Mouse (Mus musculus): Measurements from ENCODE around the gene Rundc3a. TPM values are rescaled to one million over a fixed set of nuclear protein-coding genes. Genes with fewer than 3 reads are reported as not detected.
"Not testable (repeated sequence)": the region's sequence is repeated elsewhere in the genome, so short reads cannot be mapped to it uniquely, and the experiment has no call there.

Rundc3a gene
- not detected for total RNA-seq (2021)

DNA sequence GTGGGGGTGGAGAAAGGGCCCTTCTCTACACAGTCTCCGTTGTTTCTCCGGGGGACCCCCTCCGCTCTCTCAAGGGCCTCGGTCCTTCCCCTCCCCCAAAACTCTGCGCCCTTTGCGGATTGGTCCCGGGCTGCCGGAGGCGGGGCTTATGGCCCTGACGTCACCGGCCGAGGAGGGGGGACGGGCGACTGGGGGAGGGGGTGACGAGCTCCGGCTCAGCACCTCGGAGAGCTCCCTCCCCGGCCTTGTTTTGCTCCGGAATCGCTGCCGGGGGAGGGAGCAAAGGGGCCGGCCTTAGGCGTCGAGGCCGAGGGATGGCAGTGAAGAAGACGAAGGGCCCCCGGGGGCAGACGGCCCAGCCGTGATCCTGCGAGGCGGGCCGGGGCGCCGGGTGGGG, at the start of gene Rundc3a:
TSS of gene Rundc3a (plus strand) at position 166 of the 397 bp plus-strand sequence.
- intact Hi-C loops (cut with DNase I) = no loop called here

DNA sequence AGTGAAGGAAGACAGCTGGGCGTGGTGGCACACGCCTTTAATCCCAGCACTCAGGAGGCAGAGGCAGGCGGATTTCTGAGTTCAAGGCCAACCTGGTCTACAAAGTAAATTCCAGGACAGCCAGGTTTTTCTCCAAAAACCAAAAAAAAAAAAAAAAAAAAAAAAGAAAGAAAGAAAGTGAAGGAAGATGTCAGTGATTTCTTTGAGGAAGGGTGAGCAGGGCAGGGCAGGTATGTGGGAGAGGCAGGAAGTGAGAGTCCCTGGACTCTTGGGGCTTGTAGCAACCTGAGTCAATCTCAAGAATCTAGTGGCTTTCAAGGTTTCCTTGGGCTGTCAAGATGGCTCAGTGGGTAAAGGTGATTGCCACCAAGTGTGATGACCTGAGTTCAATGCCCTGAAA, 48.7 kb upstream of the Rundc3a start:
- DNase-seq (ENCODE audit: low spot score) = no peak
- intact Hi-C loops (cut with DNase I) = no loop called here

More for the DNA sequence above, at the start of gene Rundc3a:
- DNase-seq (ENCODE audit: low spot score) = peak; percentile 33

DNA sequence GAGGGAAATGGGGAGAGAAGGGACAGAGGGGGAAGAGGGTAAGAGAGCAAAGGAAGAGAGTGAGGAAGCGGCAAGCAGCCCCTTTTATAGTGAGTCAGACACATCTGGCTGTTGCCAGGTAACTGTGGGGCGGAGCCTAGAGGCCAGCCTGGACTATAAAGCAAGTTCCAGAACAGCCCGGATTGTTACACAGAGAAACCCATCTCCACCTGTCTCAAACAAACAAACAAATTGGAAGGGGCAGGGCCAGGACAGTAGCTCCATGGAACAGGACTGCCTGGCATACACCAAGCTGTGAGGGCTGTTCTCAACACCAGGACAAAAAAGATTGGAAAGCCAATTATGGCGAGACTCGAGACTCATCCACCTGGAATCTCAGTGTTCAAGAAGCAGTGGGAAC, 46.3 kb upstream of the Rundc3a start:
- DNase-seq (ENCODE audit: low spot score) = no peak
- intact Hi-C loops (cut with DNase I) = no loop called here

DNA sequence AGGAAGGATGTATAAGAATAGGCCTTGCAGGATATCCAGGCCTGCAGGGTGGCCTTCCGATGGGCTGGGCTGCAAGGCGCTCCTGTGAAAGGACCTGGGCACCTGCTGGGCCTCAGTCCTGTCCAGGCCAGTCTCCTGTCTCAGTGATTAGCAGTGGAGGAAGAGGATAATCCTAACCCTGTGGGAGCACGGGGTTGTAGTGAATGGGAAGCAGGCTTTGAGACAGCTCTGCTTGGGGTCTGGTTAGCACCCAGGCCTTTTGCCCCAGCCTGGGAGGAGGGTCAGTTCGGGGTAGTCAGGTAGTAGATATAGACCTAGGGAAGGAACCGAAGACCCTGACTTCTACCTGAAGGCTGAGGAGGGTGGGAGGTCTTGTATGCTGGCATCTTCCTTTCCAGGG, 45.5 kb upstream of the Rundc3a start:
- no peak for DNase-seq (ENCODE audit: low spot score)
- intact Hi-C loops (cut with DNase I) = no loop called here

DNA sequence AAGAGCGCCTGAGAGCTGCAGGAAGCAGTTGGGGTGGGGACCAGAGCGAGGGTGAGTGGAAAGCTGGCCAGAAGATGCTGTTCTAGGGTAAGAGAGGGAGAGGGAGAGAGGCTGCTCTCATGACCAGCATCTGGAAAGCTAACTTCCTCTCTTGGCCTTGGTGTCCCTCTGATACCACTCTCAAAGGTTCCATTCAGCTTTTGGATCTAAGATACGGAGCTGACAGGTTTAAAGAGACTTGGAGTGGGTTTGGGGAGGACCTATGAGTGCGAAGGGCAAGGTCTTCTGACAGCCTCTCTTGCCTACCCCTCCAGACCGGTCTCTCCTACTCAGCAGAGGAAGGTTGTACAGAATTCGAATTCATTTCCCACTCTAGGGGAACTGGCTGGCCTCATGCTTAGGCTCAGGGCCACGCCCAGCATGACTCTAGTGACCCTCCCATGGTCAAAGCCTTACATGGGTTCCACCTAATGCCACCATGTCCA, 45.1 kb upstream of the Rundc3a start:
- intact Hi-C loops (cut with DNase I) = no loop called here
- DNase-seq (ENCODE audit: low spot score) = no peak

DNA sequence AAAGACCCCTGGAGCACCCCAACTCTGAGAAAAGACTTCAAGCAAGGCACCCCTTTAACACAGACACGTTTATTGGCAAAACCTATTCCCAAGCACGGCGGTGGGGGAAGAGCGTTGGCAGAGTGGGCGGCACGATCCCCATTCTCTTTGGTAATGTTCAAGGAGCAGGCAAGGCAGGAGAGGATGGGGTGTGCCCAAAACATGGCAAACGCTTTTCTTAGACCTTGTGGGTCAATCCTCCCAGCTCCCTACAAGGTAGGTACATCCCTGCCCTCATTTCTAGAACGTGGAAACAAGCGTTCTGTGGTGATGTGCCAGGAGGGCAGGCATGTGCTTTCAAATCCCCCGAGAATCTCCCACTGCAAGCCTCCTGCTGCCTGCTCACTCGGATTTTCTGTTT, 44.4 kb upstream of the Rundc3a start:
- intact Hi-C loops (cut with DNase I) = no loop called here
- no peak for DNase-seq (ENCODE audit: low spot score)

DNA sequence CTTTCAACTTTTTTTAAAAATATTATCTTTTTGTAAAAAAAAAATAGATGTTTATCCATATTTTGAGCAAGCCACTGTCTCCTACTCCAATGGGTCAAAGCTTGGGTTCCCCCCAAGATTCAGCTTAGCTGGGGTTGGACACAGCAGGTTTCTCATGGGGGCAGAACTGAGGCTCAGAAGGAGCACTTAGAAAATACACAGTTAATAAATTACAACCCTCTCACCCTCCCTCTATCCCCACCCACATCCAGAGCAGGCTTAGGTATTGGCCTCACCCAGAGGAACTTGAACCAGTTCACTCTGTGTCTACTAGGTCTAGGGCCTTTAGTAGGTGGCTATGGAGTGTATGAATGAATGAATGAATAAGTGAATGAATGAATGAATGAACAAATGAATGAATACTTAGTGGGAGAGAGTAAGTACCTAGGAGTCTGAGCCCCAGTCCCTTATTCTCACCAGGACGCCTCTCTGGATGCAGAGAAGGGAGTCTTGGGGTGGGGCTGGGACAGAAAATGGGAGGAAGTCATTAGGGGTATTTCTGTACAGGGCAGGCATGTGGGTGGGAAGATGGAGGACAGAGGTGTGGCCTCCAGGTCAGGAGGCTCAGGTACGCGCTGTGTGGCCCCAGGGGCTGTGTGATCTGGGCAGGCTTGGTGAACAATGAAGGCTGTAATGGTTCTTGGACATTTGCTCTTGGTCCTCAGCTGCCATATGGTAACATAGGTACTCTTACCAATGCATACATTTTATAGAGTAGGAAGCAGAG, 43.8 kb upstream of the Rundc3a start:
- intact Hi-C loops (cut with DNase I) = no loop called here
- no peak for DNase-seq (ENCODE audit: low spot score)

DNA sequence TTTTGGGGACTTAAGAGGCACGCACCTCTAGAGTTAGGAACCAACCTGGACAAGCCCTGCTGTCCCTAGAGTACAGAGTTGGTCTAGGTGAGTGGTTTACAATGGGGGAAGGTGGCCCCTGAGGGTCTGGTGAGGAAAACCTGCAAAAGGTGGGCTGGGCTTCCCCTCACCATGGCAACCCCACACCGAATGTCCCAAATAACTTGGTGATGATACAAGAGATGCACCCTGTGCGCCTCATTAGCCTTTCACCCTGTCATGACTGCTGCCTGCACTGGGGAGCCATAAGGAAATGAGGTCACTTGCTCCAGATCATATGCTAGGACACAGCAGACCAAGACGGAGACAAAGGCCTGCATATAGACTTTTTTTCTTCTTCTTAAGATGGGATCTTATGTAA, 42.8 kb upstream of the Rundc3a start:
- intact Hi-C loops (cut with DNase I) = no loop called here
- no peak for DNase-seq (ENCODE audit: low spot score)

DNA sequence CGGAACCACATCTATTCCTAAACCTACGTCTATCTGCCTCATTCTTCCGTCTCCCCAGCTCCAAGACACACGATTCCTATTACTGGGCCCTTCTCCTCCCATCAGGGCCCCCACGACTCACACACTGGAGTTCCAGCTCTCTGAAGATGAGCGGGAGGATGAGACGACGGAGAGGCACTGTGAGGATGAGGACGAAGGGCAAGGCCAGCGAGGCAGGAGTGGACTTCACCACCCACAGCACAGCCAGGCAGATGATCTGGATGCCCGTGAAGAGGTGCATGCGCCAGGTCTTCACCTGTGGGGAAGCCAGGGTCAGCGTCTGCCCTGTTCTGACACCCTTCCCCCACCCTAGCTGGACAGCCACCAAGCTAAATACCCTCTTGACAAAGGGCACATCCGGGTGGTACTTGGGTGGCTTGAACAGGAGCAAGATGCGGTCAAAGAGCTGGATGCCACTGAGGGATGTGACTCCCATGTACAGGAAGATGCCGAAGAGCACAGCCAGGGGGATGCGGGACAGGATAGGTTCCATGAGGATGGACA, 42.2 kb upstream of the Rundc3a start:
- intact Hi-C loops (cut with DNase I) = no loop called here
- no peak for DNase-seq (ENCODE audit: low spot score)

DNA sequence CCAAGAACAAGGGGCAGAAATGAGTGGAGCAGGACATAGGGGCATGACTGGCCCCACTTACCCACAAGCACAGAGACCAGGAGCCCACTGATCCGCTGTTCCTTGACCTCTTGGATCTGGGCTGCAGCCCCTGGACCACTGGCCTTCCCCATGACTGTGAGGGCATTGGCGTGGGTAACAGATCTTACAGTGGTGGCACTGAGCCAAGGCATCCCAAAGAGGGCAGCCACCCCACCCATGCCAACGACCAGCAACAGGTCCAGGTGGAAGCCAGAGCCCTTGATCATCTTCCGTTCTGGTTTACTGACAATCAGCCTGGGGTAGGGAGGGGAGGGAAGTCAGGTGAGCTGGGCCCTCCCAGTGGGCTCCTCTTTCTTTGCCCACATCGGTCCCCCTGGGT, 40.8 kb upstream of the Rundc3a start:
- intact Hi-C loops (cut with DNase I) = no loop called here
- DNase-seq (ENCODE audit: low spot score) = no peak

DNA sequence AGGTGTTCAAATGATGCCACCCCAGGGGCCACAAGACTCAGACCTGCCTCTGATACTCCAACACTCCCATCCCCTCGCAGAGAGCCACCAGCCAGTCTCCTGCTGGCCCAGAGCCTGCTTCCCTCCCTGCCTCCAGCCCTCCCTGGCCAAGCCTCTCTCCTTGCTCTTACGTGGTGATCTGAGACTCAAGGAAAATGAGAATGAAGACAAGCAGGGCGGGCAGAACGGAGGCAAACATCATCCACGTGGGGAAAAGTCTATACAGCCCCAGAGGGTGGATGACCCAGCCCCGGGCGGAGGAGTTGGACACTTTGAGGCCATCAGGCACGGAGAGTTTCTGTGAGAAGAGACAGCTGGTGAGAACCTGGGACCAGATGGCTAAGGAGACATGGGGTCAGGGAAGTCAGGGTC, 40.2 kb upstream of the Rundc3a start:
- no peak for DNase-seq (ENCODE audit: low spot score)
- intact Hi-C loops (cut with DNase I) = no loop called here

DNA sequence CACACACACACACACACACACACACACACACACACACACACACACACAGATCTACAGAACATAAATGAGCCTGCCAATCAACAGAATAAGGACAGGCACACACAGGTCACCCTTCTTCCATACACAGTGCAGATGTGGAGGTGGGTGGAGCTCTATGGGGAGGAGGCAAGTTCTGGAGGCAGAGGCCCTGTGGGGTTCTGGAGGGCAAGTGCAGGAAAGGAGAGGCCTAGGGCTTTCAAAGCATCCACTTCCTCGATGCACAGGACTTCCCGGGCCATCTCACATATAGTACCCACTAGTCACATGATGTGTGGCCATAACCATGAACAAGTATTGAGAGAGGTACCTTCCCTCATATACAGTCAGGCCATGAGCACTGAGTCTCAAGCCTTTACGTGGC, 37.7 kb upstream of the Rundc3a start:
- DNase-seq (ENCODE audit: low spot score) = no peak
- intact Hi-C loops (cut with DNase I) = no loop called here

DNA sequence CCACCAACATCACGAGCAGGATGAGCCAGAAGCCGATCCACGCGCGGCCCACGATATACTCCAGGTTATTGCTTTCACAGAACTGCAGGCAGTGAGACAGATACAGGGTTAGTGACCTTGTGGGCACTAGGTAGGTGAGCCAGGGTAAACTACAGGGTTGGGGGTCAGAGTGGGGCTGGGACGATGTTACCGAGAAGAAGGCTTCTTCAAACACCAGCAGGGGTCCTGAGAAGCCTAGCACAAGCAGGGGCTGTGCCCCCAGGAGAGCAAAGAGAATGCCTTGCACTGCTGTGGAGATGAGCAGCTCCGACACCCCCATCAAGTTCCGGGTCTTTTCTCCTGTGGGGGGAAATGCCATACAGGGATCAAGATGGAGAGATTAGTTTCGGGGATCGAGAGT, 37.0 kb upstream of the Rundc3a start:
- DNase-seq (ENCODE audit: low spot score) = no peak
- intact Hi-C loops (cut with DNase I) = no loop called here

DNA sequence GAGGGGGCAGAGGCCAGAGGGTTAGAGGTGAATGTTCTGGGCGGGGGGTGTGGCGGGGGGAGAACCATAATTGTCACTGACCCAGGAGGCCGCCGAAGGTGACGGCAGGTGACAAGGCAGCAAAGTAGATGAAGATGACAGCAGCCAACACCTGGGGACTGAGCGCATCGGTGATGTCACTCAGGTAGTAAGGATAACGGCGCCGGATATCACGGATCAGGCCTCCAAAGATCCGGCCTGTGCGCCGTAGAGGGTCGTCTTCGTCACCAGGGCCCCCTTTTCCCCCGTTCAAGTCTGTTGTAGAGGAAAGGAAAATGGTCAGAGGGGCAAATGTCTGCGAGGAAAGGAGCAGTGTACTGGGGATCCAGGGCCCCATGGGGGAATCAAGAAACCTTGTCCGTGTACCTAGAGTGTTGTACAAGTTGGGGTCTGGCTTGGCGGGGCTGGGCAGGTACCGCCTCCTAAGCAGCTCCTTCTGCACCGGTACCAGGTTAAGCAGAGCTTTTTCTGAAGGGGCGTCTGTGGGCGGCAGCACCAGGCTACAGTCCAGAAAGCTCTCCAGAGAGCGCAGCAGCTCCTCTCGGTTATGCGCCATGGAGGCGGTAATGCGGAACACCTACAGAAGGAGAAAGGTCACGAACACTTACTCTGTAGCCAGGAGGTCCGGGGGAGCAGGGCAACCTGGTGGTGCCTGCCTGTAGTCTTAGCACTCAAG, 36.4 kb upstream of the Rundc3a start:
- DNase-seq (ENCODE audit: low spot score) = no peak
- intact Hi-C loops (cut with DNase I) = no loop called here

DNA sequence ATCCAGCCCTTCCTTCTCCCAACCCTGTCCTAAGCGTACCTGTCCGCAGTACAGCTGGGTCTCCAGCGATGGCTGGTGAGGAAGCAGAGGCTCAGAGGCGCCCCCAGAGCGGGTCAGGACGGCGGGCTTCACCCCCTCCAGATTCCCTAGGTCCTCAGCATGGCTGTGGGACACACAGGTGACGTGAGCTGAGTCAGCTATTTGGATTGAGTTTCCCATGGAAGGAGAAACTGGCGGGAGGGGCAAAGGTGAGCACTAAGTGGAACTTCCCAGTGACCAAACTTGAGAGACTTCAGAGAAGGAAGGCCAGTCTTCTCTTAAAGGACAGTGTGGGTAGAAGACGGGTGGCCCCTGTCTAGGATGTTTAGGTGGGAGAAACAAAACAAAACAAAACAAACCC, 34.8 kb upstream of the Rundc3a start:
- no peak for DNase-seq (ENCODE audit: low spot score)
- intact Hi-C loops (cut with DNase I) = loop anchor here (1.0 kb wide), 1 partner anchor 19 kb away; no protein-coding TSS in a partner anchor

DNA sequence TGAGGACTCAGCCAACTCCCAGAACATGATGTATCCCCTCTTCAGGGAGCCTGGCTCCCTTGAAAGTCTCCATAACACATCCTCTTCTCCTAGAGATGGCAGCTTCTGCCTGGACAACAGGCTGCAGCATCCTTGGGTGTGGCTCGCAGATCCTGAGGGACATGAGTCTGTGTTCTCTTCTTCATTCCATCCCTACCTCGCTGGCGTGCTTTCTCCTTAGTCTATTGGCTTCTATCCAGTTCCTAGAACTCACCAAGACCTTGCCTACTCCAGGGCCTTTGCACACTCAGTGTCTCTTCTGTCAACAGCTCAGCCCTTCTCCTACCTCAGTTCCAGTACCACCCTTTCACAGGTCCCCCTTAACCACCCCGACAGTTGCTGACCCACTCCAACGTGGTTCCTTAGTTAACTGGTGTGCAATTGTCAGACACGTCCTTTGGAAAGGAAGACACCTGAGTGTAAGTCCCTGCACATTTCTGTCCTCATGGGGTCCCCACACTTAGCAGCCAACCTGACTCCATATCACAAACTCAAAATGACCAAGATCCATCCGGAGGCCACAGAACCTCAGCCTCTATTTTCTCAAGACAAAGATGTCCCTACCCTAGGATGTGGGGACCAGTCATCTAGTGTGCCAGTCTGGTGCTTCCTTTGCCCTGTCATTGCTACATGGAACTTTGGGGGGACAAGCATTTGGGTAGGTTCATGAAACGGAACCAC, 31.3 kb upstream of the Rundc3a start:
- intact Hi-C loops (cut with DNase I) = no loop called here
- no peak for DNase-seq (ENCODE audit: low spot score)

DNA sequence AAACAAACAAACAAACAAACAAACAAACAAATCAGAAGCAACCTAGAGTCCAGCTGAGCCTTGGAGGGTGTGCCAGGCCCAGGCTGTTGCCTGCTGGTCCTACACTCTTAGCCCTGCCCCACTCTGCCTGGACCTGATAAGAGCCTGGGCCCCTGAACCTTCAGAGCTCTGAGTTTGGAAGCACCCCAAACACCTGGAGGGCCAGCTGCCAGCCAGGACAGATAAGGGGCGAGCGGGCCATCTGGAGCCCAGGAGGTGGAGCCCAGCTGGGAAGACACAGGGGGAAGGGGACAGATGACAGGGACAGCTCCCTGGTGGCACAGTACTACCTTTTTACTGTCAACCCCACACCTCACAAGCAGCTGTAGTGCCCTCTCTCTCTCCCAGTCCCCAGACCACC, 29.6 kb upstream of the Rundc3a start:
- intact Hi-C loops (cut with DNase I) = no loop called here
- DNase-seq (ENCODE audit: low spot score) = no peak

DNA sequence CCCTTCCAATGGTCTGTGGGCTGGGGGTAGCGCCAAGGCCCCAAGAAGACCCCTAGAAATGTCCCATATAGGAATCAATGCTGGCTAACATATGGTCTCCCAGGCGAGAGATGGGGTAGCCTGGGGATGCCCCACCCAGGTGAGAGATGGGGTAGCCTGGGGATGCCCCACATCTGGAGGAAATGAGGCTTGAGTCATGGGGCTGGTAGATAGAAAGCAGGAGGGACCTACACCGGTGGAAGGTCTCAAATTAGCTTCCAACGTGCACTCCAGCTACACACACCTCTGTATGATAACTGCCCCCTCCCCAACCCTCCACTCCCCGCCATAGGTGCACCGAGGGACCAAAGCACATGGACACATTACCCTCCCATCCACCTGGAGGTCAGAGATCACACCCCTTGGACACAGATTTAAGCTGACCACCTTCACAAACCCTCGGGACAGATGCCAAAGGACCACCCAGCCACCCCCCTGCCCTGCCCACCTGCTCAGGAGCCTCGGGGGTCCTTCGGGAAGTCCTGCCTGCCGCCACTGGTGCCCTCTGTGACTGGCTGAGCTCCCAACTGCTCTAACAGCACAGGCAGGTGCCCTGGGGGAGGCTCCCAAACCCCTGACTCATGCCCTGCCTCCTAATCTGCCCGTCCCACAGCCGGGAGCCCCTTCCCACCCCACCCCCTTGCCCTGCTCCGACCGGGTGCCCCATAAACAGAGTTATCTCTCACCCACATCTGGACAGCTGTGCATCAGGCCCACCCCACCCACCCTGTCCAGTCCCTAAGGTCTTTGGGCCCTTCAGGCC, 28.4 kb upstream of the Rundc3a start:
- DNase-seq (ENCODE audit: low spot score) = no peak
- intact Hi-C loops (cut with DNase I) = no loop called here

DNA sequence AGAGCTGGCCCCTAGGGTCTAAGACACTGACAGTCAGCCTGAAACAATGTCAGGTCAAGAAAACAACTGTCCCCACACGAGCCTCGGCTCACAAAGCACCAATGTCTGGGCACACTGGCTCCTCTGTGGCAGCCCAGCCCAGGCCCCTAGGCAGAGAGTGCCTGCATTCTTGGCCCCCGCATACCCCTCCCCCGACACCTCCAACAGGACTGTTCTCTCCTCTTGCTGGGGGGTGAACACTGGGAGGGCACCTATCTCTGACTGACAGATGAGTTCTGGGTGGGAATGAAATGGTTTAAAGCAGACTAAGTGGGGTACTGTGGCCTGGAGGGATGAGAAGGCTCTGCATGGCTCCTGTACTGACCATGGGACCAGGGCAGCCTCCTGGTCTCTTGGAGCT, 27.5 kb upstream of the Rundc3a start:
- no peak for DNase-seq (ENCODE audit: low spot score)
- intact Hi-C loops (cut with DNase I) = no loop called here

DNA sequence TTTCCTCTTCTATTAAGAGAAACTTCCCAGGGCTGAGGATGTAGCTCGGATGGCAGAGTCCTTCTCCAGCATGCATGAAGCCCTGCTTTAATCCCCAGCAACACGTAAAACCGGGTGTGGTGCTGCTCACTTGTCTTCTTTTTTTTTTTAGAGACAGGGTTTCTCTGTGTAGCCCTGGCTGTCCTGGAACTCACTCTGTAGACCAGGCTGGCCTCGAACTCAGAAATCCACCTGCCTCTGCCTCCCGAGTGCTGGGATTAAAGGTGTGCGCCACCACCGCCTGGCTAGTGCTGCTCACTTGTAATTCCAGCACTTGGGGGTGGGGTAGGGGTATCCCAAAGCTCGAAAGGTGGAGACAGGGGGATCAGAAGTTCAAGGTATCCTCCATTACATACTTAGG, 27.1 kb upstream of the Rundc3a start, which contains the start of gene Slc4a1:
TSS of gene Slc4a1 (minus strand) at position 101 of the 400 bp plus-strand sequence.
- DNase-seq (ENCODE audit: low spot score); intact Hi-C loops (cut with DNase I): not testable (repeated sequence)

Measured in heart, postnatal 25 days (tissue).